Mouse (Mus musculus): ENCODE data around the gene Nbas. TPM values are rescaled to one million over a fixed set of nuclear protein-coding genes. Genes with fewer than 3 reads are reported as not detected.

Gene Nbas
- polyA plus RNA-seq, 1 experiment from 2014 or later = 2.6 TPM

GRCm38 (mm10) chr12:13587675-13588074, 318.7 kb downstream of the Nbas start:
- H3K27me3 ChIP-seq (ENCODE audit: insufficient read depth, low read length) = no peaks in the 10 kb centered on the region
- H3K9ac ChIP-seq (replicated peaks) = no peak overlapping the region
- DNase-seq = no peak
- no peak for TF ChIP-seq EP300 (IDR thresholded peaks at IDR 0.05; ENCODE audit: low read depth)
- TF ChIP-seq CTCF (IDR thresholded peaks at IDR 0.05; ENCODE audit: low read depth) = no peak
- 78% methylated on average over 4 of the region's 4 CpGs for WGBS (ENCODE audit: insufficient replicate concordance)
- no peaks in the 10 kb centered on the region for H3K9me3 ChIP-seq (ENCODE audit: low read length)
- H3K27ac ChIP-seq (ENCODE audit: low read depth) = no peak overlapping the region
- H3K4me1 ChIP-seq (ENCODE audit: insufficient read depth) = no peaks in the 10 kb centered on the region
- no peak for ATAC-seq
- no peaks in the 10 kb centered on the region for H3K36me3 ChIP-seq (replicated peaks; ENCODE audit: insufficient read depth, low read length)
- no peak overlapping the region for H3K4me2 ChIP-seq (ENCODE audit: low read depth, low read length)
- no peak overlapping the region for H3K4me3 ChIP-seq (ENCODE audit: low read depth, low read length)

GRCm38 (mm10) chr12:13589021-13589420, 320.1 kb downstream of the Nbas start:
- Histone ChIP-seq H3K9ac (replicated peaks) (no peak overlapping the region), H3K4me2 (ENCODE audit: low read depth, low read length) (no peak overlapping the region), H3K27me3 (ENCODE audit: insufficient read depth, low read length) (no peaks in the 10 kb centered on the region), H3K4me3 (ENCODE audit: low read depth, low read length) (no peak overlapping the region), H3K36me3 (replicated peaks; ENCODE audit: insufficient read depth, low read length) (no peaks in the 10 kb centered on the region), H3K27ac (ENCODE audit: low read depth) (no peak overlapping the region), H3K4me1 (ENCODE audit: insufficient read depth) (no peaks in the 10 kb centered on the region), H3K9me3 (ENCODE audit: low read length) (no peaks in the 10 kb centered on the region)
- TF ChIP-seq CTCF (IDR thresholded peaks at IDR 0.05; ENCODE audit: low read depth) = no peak
- no peak for TF ChIP-seq EP300 (IDR thresholded peaks at IDR 0.05; ENCODE audit: low read depth)
- WGBS (ENCODE audit: insufficient replicate concordance) = 85% methylated on average over 5 of the region's 5 CpGs
- DNase-seq = no peak
- ATAC-seq = no peak

GRCm38 (mm10) chr12:13594746-13595469, 326.0 kb downstream of the Nbas start:
- Histone ChIP-seq H3K4me2 (ENCODE audit: low read depth, low read length) (no peak overlapping the region), H3K9ac (replicated peaks) (no peak overlapping the region), H3K27ac (ENCODE audit: low read depth) (no peak overlapping the region), H3K27me3 (ENCODE audit: insufficient read depth, low read length) (no peaks in the 10 kb centered on the region), H3K4me1 (ENCODE audit: insufficient read depth) (no peaks in the 10 kb centered on the region), H3K9me3 (ENCODE audit: low read length) (no peaks in the 10 kb centered on the region), H3K4me3 (ENCODE audit: low read depth, low read length) (no peak overlapping the region), H3K36me3 (replicated peaks; ENCODE audit: insufficient read depth, low read length) (no peaks in the 10 kb centered on the region)
- ATAC-seq (no peak), DNase-seq (no peak)
- TF ChIP-seq EP300 (IDR thresholded peaks at IDR 0.05; ENCODE audit: low read depth) = no peak
- WGBS (ENCODE audit: insufficient replicate concordance) = 69% methylated on average over 9 of the region's 9 CpGs

- H3K27ac ChIP-seq (ENCODE audit: low read depth) = no peak overlapping the region
- DNase-seq (no peak), ATAC-seq (no peak)
- no peak overlapping the region for H3K4me2 ChIP-seq (ENCODE audit: low read depth, low read length)
- H3K4me1 ChIP-seq (ENCODE audit: insufficient read depth) = no peaks in the 10 kb centered on the region
- no peaks in the 10 kb centered on the region for H3K27me3 ChIP-seq (ENCODE audit: insufficient read depth, low read length)
- 84% methylated on average over 2 of the region's 2 CpGs for WGBS (ENCODE audit: insufficient replicate concordance)
- H3K4me3 ChIP-seq (ENCODE audit: low read depth, low read length) = no peak overlapping the region
- no peak overlapping the region for H3K9ac ChIP-seq (replicated peaks)
- TF ChIP-seq CTCF (IDR thresholded peaks at IDR 0.05; ENCODE audit: low read depth) = no peak
- no peaks in the 10 kb centered on the region for H3K9me3 ChIP-seq (ENCODE audit: low read length)
- H3K36me3 ChIP-seq (replicated peaks; ENCODE audit: insufficient read depth, low read length) = no peaks in the 10 kb centered on the region
Observed at GRCm38 (mm10) chr12:13597026-13597425, 328.1 kb downstream of the Nbas start.

- H3K4me2 ChIP-seq (ENCODE audit: low read depth, low read length) = no peak overlapping the region
- TF ChIP-seq CTCF (IDR thresholded peaks at IDR 0.05; ENCODE audit: low read depth) = no peak
- no peak for TF ChIP-seq EP300 (IDR thresholded peaks at IDR 0.05; ENCODE audit: low read depth)
- WGBS (ENCODE audit: insufficient replicate concordance) = 60% methylated on average over 4 of the region's 4 CpGs
- DNase-seq = no peak
- no peaks in the 10 kb centered on the region for H3K36me3 ChIP-seq (replicated peaks; ENCODE audit: insufficient read depth, low read length)
- no peak overlapping the region for H3K9ac ChIP-seq (replicated peaks)
- no peak overlapping the region for H3K27ac ChIP-seq (ENCODE audit: low read depth)
- no peaks in the 10 kb centered on the region for H3K9me3 ChIP-seq (ENCODE audit: low read length)
- no peak overlapping the region for H3K4me3 ChIP-seq (ENCODE audit: low read depth, low read length)
- H3K4me1 ChIP-seq (ENCODE audit: insufficient read depth) = no peaks in the 10 kb centered on the region
- no peaks in the 10 kb centered on the region for H3K27me3 ChIP-seq (ENCODE audit: insufficient read depth, low read length)
- no peak for ATAC-seq
Observed at GRCm38 (mm10) chr12:13598545-13598944, 329.6 kb downstream of the Nbas start.

- Histone ChIP-seq H3K9ac (replicated peaks) (no peak overlapping the region), H3K4me1 (ENCODE audit: insufficient read depth) (no peaks in the 10 kb centered on the region), H3K36me3 (replicated peaks; ENCODE audit: insufficient read depth, low read length) (no peaks in the 10 kb centered on the region), H3K4me3 (ENCODE audit: low read depth, low read length) (no peak overlapping the region), H3K27me3 (ENCODE audit: insufficient read depth, low read length) (no peaks in the 10 kb centered on the region), H3K4me2 (ENCODE audit: low read depth, low read length) (no peak overlapping the region), H3K27ac (ENCODE audit: low read depth) (no peak overlapping the region), H3K9me3 (ENCODE audit: low read length) (no peaks in the 10 kb centered on the region)
- TF ChIP-seq EP300 (IDR thresholded peaks at IDR 0.05; ENCODE audit: low read depth) = no peak
- peak; percentile 62 for TF ChIP-seq CTCF (IDR thresholded peaks at IDR 0.05; ENCODE audit: low read depth)
- ATAC-seq (no peak), DNase-seq (peak; percentile 18)
Observed at GRCm38 (mm10) chr12:13602414-13602813, 333.5 kb downstream of the Nbas start.

GRCm38 (mm10) chr12:13607021-13607420, 338.1 kb downstream of the Nbas start:
- Histone ChIP-seq H3K9ac (replicated peaks) (no peak overlapping the region), H3K4me3 (ENCODE audit: low read depth, low read length) (no peak overlapping the region), H3K36me3 (replicated peaks; ENCODE audit: insufficient read depth, low read length) (no peaks in the 10 kb centered on the region), H3K27ac (ENCODE audit: low read depth) (no peak overlapping the region), H3K27me3 (ENCODE audit: insufficient read depth, low read length) (peaks cover under 1% of the 10 kb centered on the region; the same call in 1 of the 2 replicates), H3K4me2 (ENCODE audit: low read depth, low read length) (no peak overlapping the region), H3K4me1 (ENCODE audit: insufficient read depth) (no peaks in the 10 kb centered on the region), H3K9me3 (ENCODE audit: low read length) (no peaks in the 10 kb centered on the region)
- DNase-seq (no peak), ATAC-seq (no peak)
- TF ChIP-seq CTCF (IDR thresholded peaks at IDR 0.05; ENCODE audit: low read depth) (no peak), EP300 (IDR thresholded peaks at IDR 0.05; ENCODE audit: low read depth) (no peak)
- WGBS (ENCODE audit: insufficient replicate concordance) = 66% methylated on average over 2 of the region's 2 CpGs

All from liver, postnatal 0 days (tissue).